Mouse (Mus musculus) brain, embryonic 14.5 days (tissue): ENCODE results near the gene Tbcb.

Experiments
- CTCF ChIP-seq: fragments of 200-500 bp; IDR thresholded peaks from 2 replicates; pipeline ENCODE4 v1.5.1; 2012; ENCODE audit warnings: inconsistent platforms, mild to moderate bottlenecking, moderate library complexity, borderline replicate concordance; ENCODE audit not compliant: insufficient read depth, insufficient read length; ENCODE audit errors: extremely low read depth
- POLR2A ChIP-seq: fragments of 200-500 bp; IDR thresholded peaks from 2 replicates; pipeline ENCODE4 v1.6.1; 2012; ENCODE audit warnings: mild to moderate bottlenecking, inconsistent platforms, borderline replicate concordance; ENCODE audit not compliant: poor library complexity, insufficient read depth, insufficient read length, severe bottlenecking; ENCODE audit errors: extremely low read depth

DNA sequence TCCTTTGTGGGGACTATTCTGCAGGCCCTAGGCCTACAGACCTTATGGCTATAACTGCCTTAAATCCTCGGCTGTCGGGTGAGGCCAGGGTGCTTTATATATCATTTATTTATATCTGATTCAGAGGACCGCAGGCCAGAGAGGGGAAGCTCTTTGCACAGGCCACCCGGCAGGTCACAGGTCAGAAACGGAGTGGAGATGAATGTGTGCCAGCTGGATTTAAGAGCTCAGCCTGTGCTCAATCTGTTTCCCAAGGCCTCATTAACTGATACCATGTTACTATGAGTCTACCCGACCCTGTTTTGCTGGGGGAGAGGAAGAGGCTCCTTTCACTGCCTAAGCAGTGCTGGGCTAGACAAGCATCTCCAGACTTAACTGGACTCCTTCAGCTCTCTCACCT, 42.3 kb upstream of the Tbcb start:
- TF ChIP-seq CTCF, result no peak
- no peak for TF ChIP-seq POLR2A
